Mouse (Mus musculus) midbrain, embryonic 12.5 days (tissue): Measurements from ENCODE around the gene Eef1a1. TPM values are rescaled to one million over a fixed set of nuclear protein-coding genes. Genes with fewer than 3 reads are reported as not detected.

Source experiments
- ATAC-seq: fragments of 200-750 bp; cut with Nextera tagmentation; 2 replicates; pipeline ENCODE4 v1.8.0; 2017; ENCODE audit warnings: low read depth, moderate TSS enrichment, moderate library complexity; ENCODE audit not compliant: low FRiP score
- H3K27ac ChIP-seq: fragments of 300-500 bp; sonication (generic); replicated peaks from 2 replicates; pipeline ENCODE4 v1.5.1; 2016; ENCODE audit warnings: mild to moderate bottlenecking
- H3K27me3 ChIP-seq: fragments of 300-500 bp; sonication (generic); 2 replicates; pipeline ENCODE4 v1.6.1; 2016; ENCODE audit warnings: mild to moderate bottlenecking
- H3K36me3 ChIP-seq: fragments of 300-500 bp; sonication (generic); 2 replicates; pipeline ENCODE4 v1.6.1; 2016
- H3K4me1 ChIP-seq: fragments of 300-500 bp; sonication (generic); 2 replicates; pipeline ENCODE4 v1.6.1; 2016
- H3K4me2 ChIP-seq: fragments of 300-500 bp; sonication (generic); replicated peaks from 2 replicates; pipeline ENCODE4 v1.6.1; 2016; ENCODE audit warnings: mild to moderate bottlenecking, moderate library complexity
- H3K4me3 ChIP-seq: fragments of 300-500 bp; sonication (generic); 2 replicates; pipeline ENCODE4 v1.5.1; 2016; ENCODE audit warnings: mild to moderate bottlenecking
- H3K9ac ChIP-seq: fragments of 300-500 bp; sonication (generic); replicated peaks from 2 replicates; pipeline ENCODE4 v1.6.1; 2016; ENCODE audit warnings: mild to moderate bottlenecking, moderate library complexity
- H3K9me3 ChIP-seq: fragments of 300-500 bp; sonication (generic); 2 replicates; pipeline ENCODE4 v1.6.1; 2016; ENCODE audit warnings: mild to moderate bottlenecking
- WGBS: fragments of 180-500 bp; shearing (Covaris S2); methylation state at CpG from one replicate; pipeline ENCODE4 v1.1.7; 2016; 5-methylcytosine and 5-hydroxymethylcytosine counted together
- polyA plus RNA-seq: library from polyadenylated mRNA; unstranded; fragments of >200 nt; fragmentation: Nextera tagmentation; extraction: Ambion mirVana; gene quantifications from 2 replicates; pipeline ENCODE4 v1.2.1, GENCODE M21; 2016

Gene Eef1a1
- 3,350 and 3,406 TPM in 2 replicates for polyA plus RNA-seq

- peak within 1 kb of the TSS; percentile 58 for H3K9ac ChIP-seq
- no peaks in the 10 kb centered on the region for H3K27me3 ChIP-seq
- H3K27ac ChIP-seq, result peak within 1 kb of the TSS; percentile 58
- 5% methylated on average over 16 of the region's 20 CpGs for WGBS
- peak within 1 kb of the TSS; percentile 63 for H3K4me2 ChIP-seq
- peaks cover 10% of the 10 kb centered on the region for H3K4me1 ChIP-seq
- H3K36me3 ChIP-seq, result no peaks in the 10 kb centered on the region
- no peaks in the 10 kb centered on the region for H3K9me3 ChIP-seq
- ATAC-seq, result peak; percentile 78
- H3K4me3 ChIP-seq, result peak within 1 kb of the TSS; percentile 40
Observed at GRCm38 (mm10) chr9:78488890-78489420, at the start of gene Eef1a1. Eef1a1 (minus strand) TSS chr9:78489151.

DNA sequence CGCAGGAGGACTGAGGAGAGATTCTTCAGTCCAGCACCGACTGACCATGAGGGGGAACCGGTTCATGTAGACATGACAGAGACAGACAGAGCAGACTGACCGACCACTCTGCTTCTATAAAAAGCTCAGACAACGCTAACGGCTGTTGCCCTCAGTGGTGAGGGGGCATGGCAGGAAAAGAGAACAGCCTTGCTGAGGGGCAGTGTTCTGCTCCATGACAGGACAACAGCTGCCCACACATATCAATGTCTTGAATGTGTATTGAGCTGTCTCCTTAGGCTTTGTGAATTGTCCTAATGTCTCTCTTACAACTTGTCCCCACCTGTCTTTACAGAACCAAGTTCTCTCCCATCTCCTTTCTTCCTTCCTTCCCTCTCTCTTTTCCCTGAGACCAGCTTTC lies 49.5 kb upstream of the Eef1a1 start:
- H3K4me1 ChIP-seq, result no peaks in the 10 kb centered on the region
- no peak overlapping the region for H3K4me3 ChIP-seq
- no peak overlapping the region for H3K27ac ChIP-seq
- H3K9ac ChIP-seq, result no peak overlapping the region
- 73% methylated on average over 6 of the region's 6 CpGs for WGBS
- ATAC-seq, result no peak
- no peaks in the 10 kb centered on the region for H3K27me3 ChIP-seq
- no peaks in the 10 kb centered on the region; the same call in 1 of the 2 replicates for H3K36me3 ChIP-seq
- H3K9me3 ChIP-seq, result no peaks in the 10 kb centered on the region
- no peak overlapping the region for H3K4me2 ChIP-seq

- WGBS, result 93% methylated on average over 9 of the region's 9 CpGs
- no peak overlapping the region for H3K27ac ChIP-seq
- no peak overlapping the region for H3K4me3 ChIP-seq
- no peaks in the 10 kb centered on the region for H3K4me1 ChIP-seq
- no peaks in the 10 kb centered on the region; the same call in 1 of the 2 replicates for H3K36me3 ChIP-seq
- H3K4me2 ChIP-seq, result no peak overlapping the region
- H3K9me3 ChIP-seq, result no peaks in the 10 kb centered on the region
- no peaks in the 10 kb centered on the region for H3K27me3 ChIP-seq
- no peak for ATAC-seq
- no peak overlapping the region for H3K9ac ChIP-seq
Observed at GRCm38 (mm10) chr9:78537154-78537873, 48.4 kb upstream of the Eef1a1 start.

DNA sequence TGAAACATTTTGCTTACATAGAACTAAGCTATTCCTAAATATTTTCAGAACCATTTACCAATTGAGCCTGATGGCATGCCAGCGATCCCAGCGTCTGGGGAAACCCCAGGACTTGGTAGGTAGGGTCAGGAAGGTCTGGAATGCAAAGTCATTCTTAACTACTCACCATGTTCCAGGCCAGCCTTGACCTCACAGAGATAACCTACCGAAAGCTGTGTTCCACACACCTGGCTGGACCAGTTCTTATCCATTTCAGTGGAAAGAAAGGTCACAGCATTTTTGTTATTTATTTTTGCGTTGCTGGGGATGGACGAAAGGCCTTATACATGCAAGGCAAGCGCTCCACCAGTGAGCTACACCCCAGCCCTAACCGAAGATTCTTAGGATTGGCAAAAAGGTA lies 45.7 kb upstream of the Eef1a1 start:
- Histone ChIP-seq H3K9me3 (no peaks in the 10 kb centered on the region), H3K4me1 (no peaks in the 10 kb centered on the region), H3K27ac (no peak overlapping the region), H3K36me3 (no peaks in the 10 kb centered on the region; the same call in 1 of the 2 replicates), H3K27me3 (no peaks in the 10 kb centered on the region), H3K9ac (no peak overlapping the region), H3K4me2 (no peak overlapping the region), H3K4me3 (no peak overlapping the region)
- ATAC-seq, result no peak
- WGBS, result 89% methylated on average over 7 of the region's 7 CpGs

DNA sequence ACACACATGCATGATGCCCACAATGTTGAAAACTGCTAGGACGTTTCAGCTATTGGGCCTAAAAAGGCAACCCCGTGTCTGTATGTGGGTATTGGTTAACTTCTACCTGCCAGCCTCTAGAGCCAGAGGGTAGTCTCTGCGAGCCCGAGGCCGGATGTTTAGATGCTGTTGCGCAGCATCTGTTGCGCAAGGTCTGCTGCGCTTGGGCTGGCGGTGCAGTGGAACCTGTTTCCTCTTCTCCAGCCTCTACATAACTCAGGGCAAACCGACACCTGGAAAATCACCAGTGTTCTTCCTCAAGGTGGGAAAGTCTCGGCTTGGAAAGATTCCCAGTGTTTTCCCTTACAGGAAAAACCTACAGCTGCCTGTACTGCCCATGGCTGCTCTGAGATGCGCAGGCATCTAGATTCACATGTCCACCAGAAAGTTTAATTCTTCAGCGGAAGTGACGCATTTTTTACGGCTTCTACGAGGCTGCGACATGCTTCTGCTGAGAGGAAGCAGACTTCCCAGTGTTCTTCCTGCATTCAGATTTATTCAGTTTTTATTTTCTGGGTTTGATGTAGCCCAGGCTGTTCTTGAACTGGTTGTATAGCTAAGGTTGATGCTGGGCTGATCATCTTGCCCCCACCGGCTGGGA lies 44.5 kb upstream of the Eef1a1 start:
- H3K9ac ChIP-seq, result no peak overlapping the region
- WGBS, result 88% methylated on average over 18 of the region's 18 CpGs
- ATAC-seq, result no peak
- no peaks in the 10 kb centered on the region for H3K27me3 ChIP-seq
- H3K4me1 ChIP-seq, result no peaks in the 10 kb centered on the region
- H3K4me2 ChIP-seq, result no peak overlapping the region
- H3K36me3 ChIP-seq, result no peaks in the 10 kb centered on the region
- H3K4me3 ChIP-seq, result no peak overlapping the region
- no peak overlapping the region for H3K27ac ChIP-seq
- H3K9me3 ChIP-seq, result no peaks in the 10 kb centered on the region

- Histone ChIP-seq H3K9me3 (no peaks in the 10 kb centered on the region), H3K27me3 (no peaks in the 10 kb centered on the region), H3K4me2 (no peak overlapping the region), H3K4me1 (peaks cover 3% of the 10 kb centered on the region; the same call in 1 of the 2 replicates), H3K4me3 (no peak overlapping the region), H3K36me3 (no peaks in the 10 kb centered on the region), H3K9ac (no peak overlapping the region), H3K27ac (no peak overlapping the region)
- ATAC-seq, result no peak
- 83% methylated on average over 9 of the region's 9 CpGs for WGBS
Observed at GRCm38 (mm10) chr9:78532341-78532819, 43.4 kb upstream of the Eef1a1 start.

- no peak for ATAC-seq
Observed at GRCm38 (mm10) chr9:78531816-78532215, 42.9 kb upstream of the Eef1a1 start.

DNA sequence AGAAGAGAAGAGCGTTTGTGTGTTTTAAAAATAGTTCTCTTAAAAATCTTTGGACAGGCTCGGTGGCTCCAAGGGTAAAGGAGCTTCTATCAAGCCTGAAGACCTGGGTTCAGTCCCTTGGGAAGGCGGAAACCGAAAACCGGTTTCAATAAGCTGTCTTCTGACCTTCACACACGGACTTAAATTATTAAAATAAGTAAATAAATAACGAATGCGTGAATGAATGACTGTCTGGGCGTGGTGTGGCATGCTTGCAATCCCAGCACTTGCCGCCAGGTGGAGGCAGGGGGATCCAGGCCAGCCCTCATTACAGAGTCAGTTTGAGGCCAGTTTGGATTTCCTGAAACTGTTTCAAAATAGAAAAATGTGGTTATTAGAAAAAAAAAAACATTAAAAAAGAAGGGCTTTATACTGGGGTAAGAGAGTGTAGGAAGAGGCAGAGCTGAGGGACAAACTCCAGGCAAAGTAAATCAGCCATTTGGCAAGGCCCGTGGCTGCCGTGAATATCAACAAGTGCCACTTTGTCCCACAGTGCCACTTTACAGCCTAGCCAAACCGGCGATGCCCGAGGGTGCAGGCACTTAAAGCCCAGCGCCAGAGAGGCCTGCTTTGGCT lies 38.9 kb upstream of the Eef1a1 start:
- peak; percentile 48 for ATAC-seq
- H3K36me3 ChIP-seq, result peaks cover 16% of the 10 kb centered on the region
- H3K27me3 ChIP-seq, result no peaks in the 10 kb centered on the region
- H3K4me3 ChIP-seq, result peak overlapping the region; percentile 50
- peak overlapping the region; percentile 75 for H3K27ac ChIP-seq
- peaks cover 10% of the 10 kb centered on the region for H3K4me1 ChIP-seq
- peak overlapping the region; percentile 92 for H3K4me2 ChIP-seq
- WGBS, result 4% methylated on average over 16 of the region's 16 CpGs
- no peaks in the 10 kb centered on the region for H3K9me3 ChIP-seq
- H3K9ac ChIP-seq, result peak overlapping the region; percentile 67

More at GRCm38 (mm10) chr9:78531816-78532215, 42.9 kb upstream of the Eef1a1 start:
- WGBS, result 67% methylated on average over 5 of the region's 5 CpGs
- H3K27me3 ChIP-seq, result no peaks in the 10 kb centered on the region
- H3K36me3 ChIP-seq, result no peaks in the 10 kb centered on the region
- H3K4me3 ChIP-seq, result no peak overlapping the region
- H3K4me2 ChIP-seq, result no peak overlapping the region
- H3K9me3 ChIP-seq, result no peaks in the 10 kb centered on the region
- H3K4me1 ChIP-seq, result peaks cover 7% of the 10 kb centered on the region
- no peak overlapping the region for H3K27ac ChIP-seq
- H3K9ac ChIP-seq, result no peak overlapping the region

DNA sequence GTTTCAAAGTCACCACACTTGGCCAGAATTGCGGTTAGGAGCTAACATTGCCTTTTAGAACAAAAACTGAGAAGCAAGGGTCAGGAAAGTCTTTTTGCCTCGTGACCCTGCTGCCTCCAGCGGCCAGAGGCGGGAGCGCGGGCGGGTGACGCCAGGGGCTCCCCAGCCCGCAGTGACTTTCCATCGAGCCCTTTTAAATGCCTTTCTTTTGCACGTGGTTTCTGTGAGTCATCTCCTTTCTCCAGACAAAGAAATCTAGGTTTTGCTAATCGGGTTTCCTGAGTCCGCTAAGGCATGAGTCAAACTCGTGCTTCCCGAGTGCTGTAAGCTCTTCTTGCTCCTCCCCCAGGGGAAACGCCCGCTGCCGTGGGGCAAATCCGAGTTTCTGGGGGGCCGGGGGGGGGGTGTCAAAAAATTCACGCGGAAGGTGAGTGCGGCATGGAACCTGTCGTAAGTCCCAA lies 38.4 kb upstream of the Eef1a1 start:
- ATAC-seq, result peak; percentile 81
- H3K4me3 ChIP-seq, result peak overlapping the region; percentile 50
- 0% methylated on average over 24 of the region's 24 CpGs for WGBS
- no peaks in the 10 kb centered on the region for H3K27me3 ChIP-seq
- peak overlapping the region; percentile 67 for H3K9ac ChIP-seq
- H3K36me3 ChIP-seq, result peaks cover 16% of the 10 kb centered on the region
- peak overlapping the region; percentile 92 for H3K4me2 ChIP-seq
- H3K9me3 ChIP-seq, result no peaks in the 10 kb centered on the region
- peaks cover 10% of the 10 kb centered on the region for H3K4me1 ChIP-seq
- H3K27ac ChIP-seq, result peak overlapping the region; percentile 75

DNA sequence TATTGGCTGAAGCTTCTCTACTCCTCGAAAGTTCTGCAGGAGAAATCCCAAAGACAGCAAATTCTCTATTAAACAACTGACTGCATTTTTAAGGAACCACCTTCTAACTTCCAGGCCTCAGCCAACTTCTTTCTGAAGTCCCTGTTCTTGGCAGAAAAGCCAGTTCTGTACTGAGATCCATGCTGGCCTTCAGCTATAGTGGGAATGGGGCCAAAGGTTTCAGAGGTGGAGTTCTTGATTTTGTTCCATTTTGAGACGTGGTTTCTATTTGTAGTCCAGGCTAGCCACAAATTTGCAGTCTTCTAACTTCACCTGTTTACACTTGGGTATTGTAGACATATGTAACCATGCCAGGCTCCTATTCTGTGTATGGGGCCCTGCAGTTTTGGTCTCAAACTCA lies 37.3 kb upstream of the Eef1a1 start:
- no peak overlapping the region for H3K27ac ChIP-seq
- H3K27me3 ChIP-seq, result no peaks in the 10 kb centered on the region
- 91% methylated on average over 2 of the region's 2 CpGs for WGBS
- peaks cover 16% of the 10 kb centered on the region for H3K36me3 ChIP-seq
- ATAC-seq, result no peak
- H3K4me2 ChIP-seq, result no peak overlapping the region
- no peak overlapping the region for H3K4me3 ChIP-seq
- H3K4me1 ChIP-seq, result peaks cover 14% of the 10 kb centered on the region
- H3K9me3 ChIP-seq, result no peaks in the 10 kb centered on the region
- no peak overlapping the region for H3K9ac ChIP-seq

GRCm38 (mm10) chr9:78525451-78526135 lies 36.6 kb upstream of the Eef1a1 start:
- Histone ChIP-seq H3K4me1 (peaks cover 18% of the 10 kb centered on the region), H3K36me3 (peaks cover 16% of the 10 kb centered on the region), H3K27me3 (no peaks in the 10 kb centered on the region), H3K9me3 (no peaks in the 10 kb centered on the region), H3K9ac (no peak overlapping the region), H3K4me2 (no peak overlapping the region), H3K4me3 (no peak overlapping the region), H3K27ac (no peak overlapping the region)
- WGBS, result 92% methylated on average over 17 of the region's 17 CpGs
- no peak for ATAC-seq
